Mouse (Mus musculus): ENCODE measurements around the gene 5830411N06Rik.

GRCm38 (mm10) chr7:140247216-140247615 lies at the start of gene 5830411N06Rik:
- no peak for TF ChIP-seq CTCF (IDR thresholded peaks at IDR 0.05; ENCODE audit: extremely low read depth, insufficient read length, insufficient replicate concordance, low read depth, low read length)
- no peak for TF ChIP-seq POLR2A (IDR thresholded peaks at IDR 0.05; ENCODE audit: low read depth, low read length)
